Mouse (Mus musculus) frontal cortex, postnatal 25 days (tissue): ENCODE data around the gene Smim14.

ENCODE experiments used
- DNase-seq, 2 experiments: peaks; one replicate each; pipeline ENCODE4 v3.0.0; 2022; ENCODE audit warnings: low spot score in 2 of 2

Gene Smim14

GRCm38 (mm10) chr5:65460361-65460760 lies 76.6 kb downstream of the Smim14 start:
- DNase-seq: no peak

GRCm38 (mm10) chr5:65459454-65459853 lies 77.5 kb downstream of the Smim14 start:
- no peak for DNase-seq

- no peak for DNase-seq
These were observed 79.1 kb downstream of the Smim14 start for GRCm38 (mm10) chr5:65457846-65458245.

- DNase-seq: no peak
These were observed 79.7 kb downstream of the Smim14 start for GRCm38 (mm10) chr5:65457086-65457827.

- DNase-seq: no peak
These were observed 82.2 kb downstream of the Smim14 start for GRCm38 (mm10) chr5:65454771-65455170.

- no peak for DNase-seq
These were observed 88.0 kb downstream of the Smim14 start for GRCm38 (mm10) chr5:65448941-65449340.

GRCm38 (mm10) chr5:65447826-65448225 lies 89.2 kb downstream of the Smim14 start:
- DNase-seq: no peak

GRCm38 (mm10) chr5:65446756-65447155 lies 90.2 kb downstream of the Smim14 start:
- no peak for DNase-seq

GRCm38 (mm10) chr5:65444981-65445380 lies 92.0 kb downstream of the Smim14 start:
- DNase-seq: no peak

GRCm38 (mm10) chr5:65438041-65438440 lies 98.9 kb downstream of the Smim14 start:
- no peak for DNase-seq

- DNase-seq: peak; percentile 83 to 91
These were observed 101.0 kb downstream of the Smim14 start, which contains the start of gene Ugdh for GRCm38 (mm10) chr5:65435806-65436561. Gene Ugdh (minus strand): TSS chr5:65435949.

- DNase-seq: peak in 1 of 2 experiments; percentile 16
These were observed 101.6 kb downstream of the Smim14 start for GRCm38 (mm10) chr5:65435363-65435805.

GRCm38 (mm10) chr5:65434471-65435362 lies 102.3 kb downstream of the Smim14 start:
- no peak for DNase-seq

- DNase-seq: no peak
These were observed 107.5 kb downstream of the Smim14 start for GRCm38 (mm10) chr5:65429441-65429840.

GRCm38 (mm10) chr5:65428321-65428720 lies 108.7 kb downstream of the Smim14 start:
- DNase-seq: no peak

GRCm38 (mm10) chr5:65425251-65425650 lies 111.7 kb downstream of the Smim14 start:
- no peak for DNase-seq

- no peak for DNase-seq
These were observed 112.8 kb downstream of the Smim14 start for GRCm38 (mm10) chr5:65424215-65424614.

GRCm38 (mm10) chr5:65422803-65423202 lies 114.2 kb downstream of the Smim14 start:
- DNase-seq: no peak

- DNase-seq: no peak
These were observed 116.2 kb downstream of the Smim14 start for GRCm38 (mm10) chr5:65420822-65421221.

GRCm38 (mm10) chr5:65419136-65419535 lies 117.8 kb downstream of the Smim14 start:
- no peak for DNase-seq

- DNase-seq: no peak
These were observed 121.1 kb downstream of the Smim14 start for GRCm38 (mm10) chr5:65415653-65416458.
